Mouse (Mus musculus): Measurements from ENCODE around the gene Lmo2.
"Not testable (repeated sequence)": the region's sequence is repeated elsewhere in the genome, so short reads cannot be mapped to it uniquely, and the experiment has no call there.

Lmo2 gene

GRCm38 (mm10) chr2:103977716-103978115 lies 19.9 kb downstream of the Lmo2 start:
- no peak for DNase-seq (ENCODE audit: low spot score)

DNA sequence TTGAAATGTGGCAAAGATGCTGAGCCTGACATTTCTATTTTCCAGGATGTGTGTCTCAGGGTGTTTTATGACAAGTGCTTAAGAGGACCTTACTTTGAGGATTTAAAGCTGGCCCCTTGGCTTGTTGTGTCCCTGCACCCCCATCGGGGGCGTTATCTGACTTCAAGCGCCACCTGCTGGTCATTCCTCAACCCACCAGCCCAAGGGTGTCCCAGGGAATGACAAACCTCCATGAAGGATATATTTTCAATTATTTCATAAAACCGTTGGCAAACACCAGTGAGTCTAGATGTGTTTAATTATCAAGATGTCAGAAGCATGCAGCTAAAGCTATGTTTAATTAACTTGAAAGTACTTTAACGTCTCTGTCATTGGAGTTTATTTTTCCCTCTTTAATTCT lies 24.5 kb downstream of the Lmo2 start:
- peak; percentile 79 for DNase-seq (ENCODE audit: low spot score)

DNA sequence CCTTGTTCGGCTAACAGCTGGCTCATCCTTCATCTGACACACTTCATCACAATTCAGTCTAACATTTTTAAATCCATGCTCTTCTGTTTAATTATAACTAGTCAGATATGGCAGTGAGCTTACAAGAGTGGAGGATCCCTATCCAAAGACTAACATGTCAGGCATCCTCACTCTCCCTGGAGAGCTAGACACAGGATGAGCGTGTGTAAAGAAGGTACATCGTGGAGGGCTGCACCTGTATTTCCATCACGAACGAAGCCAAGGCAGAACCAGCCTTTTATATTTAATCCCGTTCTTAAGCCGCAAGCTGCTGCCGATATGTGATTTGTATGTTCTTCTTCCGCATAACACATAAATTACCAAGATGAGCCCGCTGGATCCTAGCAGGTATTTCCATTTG lies 25.4 kb downstream of the Lmo2 start:
- no peak for DNase-seq (ENCODE audit: low spot score)

DNA sequence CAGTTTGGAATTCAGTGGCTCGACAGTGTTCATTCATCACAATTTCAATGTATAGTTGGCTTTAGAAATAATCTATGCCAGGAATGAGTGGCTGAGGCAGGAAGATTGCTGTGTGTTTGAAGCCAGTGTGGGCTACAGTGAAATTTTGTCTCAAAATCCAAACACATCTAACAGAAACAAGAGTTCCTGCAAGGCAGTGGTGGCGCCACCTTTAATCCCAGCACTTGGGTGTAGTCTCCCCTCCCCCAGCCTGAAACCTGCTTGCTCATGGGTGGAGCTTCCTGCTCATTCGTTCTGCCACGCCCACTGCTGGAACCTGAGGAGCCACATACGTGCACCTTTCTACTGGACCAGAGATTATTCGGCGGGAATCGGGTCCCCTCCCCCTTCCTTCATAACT lies 29.8 kb downstream of the Lmo2 start:
- not testable (repeated sequence) for DNase-seq (ENCODE audit: low spot score)

DNA sequence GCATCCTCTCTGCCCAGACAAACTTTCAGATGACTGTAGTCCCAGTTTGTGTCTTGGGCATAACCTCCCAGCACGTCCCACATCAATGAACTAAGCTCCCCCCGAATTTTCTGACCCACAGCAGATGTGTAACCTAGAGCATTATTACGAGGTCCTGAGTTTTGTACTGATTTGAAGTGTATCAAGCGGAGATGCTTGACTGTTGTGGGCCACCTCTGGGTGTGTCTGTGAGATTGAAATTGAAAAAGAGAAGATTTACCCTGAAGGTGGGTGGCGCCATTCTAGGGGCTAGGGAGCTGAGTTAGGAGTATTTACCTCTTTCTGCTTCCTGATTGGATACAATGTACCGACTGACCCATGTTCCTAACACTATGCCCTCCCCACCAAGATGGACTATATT lies 31.9 kb downstream of the Lmo2 start:
- DNase-seq (ENCODE audit: low spot score): no peak

DNA sequence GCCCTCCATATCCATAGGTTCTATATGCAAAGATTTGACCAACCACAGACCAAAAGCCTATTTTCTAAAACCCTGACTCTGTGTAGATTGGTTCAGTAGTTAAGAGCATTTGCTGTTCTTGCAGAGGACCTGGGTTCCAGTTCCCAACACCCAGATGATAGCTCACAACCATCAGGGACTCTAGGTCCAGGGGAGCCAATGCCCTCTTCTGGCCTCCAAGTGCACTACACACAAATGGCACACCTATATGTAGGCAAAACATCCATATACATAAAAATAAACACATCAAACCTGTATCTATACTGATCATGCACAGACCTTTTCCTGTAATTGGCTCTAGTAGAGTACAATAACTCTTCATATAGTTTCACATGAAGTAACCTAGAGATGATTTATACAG lies 33.5 kb downstream of the Lmo2 start:
- no peak for DNase-seq (ENCODE audit: low spot score)

DNA sequence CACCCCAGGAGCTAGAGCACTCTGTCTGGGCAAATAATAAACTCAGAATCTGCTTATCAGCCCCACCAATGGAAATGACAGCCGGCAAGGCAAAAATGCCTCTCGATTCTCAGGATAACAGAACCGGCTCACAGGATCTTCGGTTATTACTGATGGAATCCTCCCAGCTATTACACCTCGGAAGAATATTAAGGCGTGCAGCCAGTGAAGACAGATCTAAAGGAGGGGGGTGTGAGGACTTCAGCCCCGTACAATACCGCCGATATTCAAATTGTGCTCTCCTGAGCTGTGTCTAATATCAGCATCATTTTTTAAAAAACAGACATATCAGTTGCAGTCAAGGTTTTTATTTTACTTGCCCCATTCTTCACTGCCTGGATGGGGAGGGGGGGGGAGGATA lies 34.4 kb downstream of the Lmo2 start:
- DNase-seq (ENCODE audit: low spot score): no peak

- DNase-seq (ENCODE audit: low spot score): no peak
Measured at GRCm38 (mm10) chr2:103992618-103993332, 35.0 kb downstream of the Lmo2 start.

DNA sequence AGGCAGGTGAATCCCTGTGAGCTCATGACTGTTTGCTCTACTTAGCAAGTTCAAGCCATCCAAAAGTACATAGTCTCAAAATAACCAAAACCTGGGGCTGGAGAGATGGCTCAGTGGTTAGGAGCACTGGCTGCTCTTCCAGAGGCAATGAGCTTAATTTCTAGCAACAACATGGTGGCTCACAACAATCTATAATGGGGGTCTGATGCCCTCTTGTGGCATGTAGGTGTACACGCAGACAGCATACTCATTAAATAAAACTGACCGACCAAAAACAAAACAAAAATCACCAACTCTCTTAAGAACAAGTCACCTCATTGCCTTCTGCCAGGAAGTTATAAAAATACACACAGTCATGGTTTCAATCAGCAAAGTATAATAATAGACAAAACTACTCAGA lies 43.3 kb downstream of the Lmo2 start:
- no peak for DNase-seq (ENCODE audit: low spot score)

DNA sequence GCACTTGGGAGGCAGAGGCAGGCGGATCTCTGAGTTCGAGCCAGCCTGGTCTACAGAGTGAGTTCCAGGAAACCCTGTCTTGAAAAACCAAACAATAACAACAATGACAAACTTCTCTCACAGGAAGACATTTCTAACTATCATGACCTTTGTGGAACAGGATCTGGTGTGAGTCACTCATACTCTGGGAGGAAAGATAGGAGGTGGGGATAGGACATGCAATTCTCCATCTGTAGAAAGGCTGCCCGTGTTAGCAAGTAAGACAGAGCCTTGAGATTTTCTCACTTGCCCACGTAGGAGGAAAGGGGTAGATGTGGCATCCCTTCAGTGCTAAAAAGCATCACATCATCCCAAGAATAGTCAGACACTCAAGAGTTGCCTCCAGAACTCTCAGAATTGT lies 44.1 kb downstream of the Lmo2 start:
- no peak for DNase-seq (ENCODE audit: low spot score)

DNA sequence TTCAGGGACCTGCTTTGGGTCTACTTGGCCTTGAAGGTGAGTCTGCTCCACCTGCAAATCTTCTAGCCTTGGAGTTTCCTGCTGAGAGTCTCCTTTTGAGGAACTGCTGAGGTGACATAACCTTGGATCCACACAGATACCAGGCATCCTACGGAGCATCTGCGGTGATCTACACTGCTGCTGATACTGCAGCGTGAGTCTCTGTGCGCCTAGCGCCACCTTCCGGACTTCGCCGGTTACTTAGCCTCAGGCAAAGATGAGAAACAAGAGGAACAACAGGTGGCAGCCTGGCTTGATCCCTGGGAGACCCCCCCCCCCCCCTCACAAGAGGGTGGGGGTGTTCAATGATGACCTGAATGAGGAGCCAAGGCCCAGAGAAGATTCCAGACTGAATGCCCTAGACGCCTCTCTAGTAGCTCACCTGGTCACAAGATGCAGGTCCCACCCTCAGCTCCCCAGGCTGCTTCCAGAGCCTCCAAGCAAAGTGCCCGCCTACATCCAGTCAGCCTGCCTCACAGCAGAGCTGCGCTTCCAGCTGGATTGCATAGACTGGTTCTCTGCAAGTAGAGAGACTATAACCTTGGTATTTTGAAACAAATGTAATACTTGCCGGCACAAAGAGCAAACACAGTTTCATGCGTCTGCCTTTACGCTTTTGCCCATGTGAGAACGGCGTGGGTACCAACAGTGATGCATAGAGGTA lies 45.1 kb downstream of the Lmo2 start:
- DNase-seq (ENCODE audit: low spot score): peak; percentile 42

DNA sequence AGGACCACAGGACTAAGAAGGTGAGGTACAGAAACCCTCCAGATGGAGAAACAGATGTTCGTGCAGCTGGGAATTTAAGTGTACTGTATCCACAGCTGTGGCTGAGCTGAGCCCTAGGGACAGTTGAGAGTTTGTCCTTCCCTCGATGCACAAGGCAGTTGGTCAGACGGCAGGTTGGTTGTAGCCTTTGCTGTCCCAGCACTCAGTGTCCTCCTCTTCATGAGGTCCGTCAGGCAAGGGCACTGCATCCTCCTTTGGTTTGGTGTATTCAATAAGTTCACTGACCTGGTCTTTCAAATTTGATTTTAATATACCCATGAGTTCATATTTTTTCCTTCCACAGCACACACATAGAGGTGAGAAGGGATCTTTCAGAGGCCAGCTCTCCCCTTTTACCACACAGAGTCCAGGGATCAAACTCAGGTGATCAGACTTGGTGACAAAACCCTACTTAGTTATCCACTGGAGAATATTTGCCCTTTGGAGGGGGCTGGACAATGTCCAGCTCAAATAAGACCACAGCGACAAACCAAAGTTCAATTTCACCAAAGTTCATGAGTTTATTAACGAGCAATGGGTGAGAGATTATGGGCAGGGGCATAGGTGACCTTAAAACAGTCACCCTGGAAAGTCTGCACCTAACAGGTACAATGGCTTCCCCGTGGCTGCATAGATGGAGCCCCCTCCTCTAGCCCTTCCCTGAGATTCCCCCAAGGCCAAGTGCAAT lies 50.2 kb downstream of the Lmo2 start:
- no peak for DNase-seq (ENCODE audit: low spot score)

- DNase-seq (ENCODE audit: low spot score): not testable (repeated sequence)
Measured at GRCm38 (mm10) chr2:104008853-104009252, 51.1 kb downstream of the Lmo2 start.

DNA sequence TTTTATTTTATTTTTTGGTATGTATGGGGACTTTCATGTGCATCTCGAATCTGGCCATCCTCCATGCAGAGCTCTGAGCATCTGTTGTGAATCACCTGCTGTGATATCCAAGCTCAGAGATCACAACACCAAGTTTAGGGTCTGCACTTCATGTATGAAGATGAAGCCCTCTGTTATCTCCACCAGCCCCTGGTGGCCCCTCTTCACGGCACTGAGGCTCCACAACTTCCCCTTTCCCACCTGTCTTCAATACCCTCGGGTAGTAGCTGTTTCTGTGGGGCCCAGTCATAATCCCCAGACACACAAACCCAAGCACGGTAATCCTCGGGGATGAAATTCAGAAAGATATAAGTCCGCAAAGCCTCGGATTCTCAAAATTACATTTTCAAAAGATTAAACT lies 65.3 kb downstream of the Lmo2 start:
- no peak for DNase-seq (ENCODE audit: low spot score)

- no peak for DNase-seq (ENCODE audit: low spot score)
Measured at GRCm38 (mm10) chr2:104024656-104025055, 66.9 kb downstream of the Lmo2 start.

GRCm38 (mm10) chr2:104027458-104028138 lies 69.8 kb downstream of the Lmo2 start, which contains the start of gene Fbxo3:
Gene Fbxo3, plus strand, starts transcription at chr2:104027721.
- DNase-seq (ENCODE audit: low spot score): peak; percentile 87

- no peak for DNase-seq (ENCODE audit: low spot score)
Measured at GRCm38 (mm10) chr2:104028139-104028723, 70.4 kb downstream of the Lmo2 start, which contains the start of gene 4931422A03Rik. Gene 4931422A03Rik, minus strand, starts transcription at chr2:104028361.

GRCm38 (mm10) chr2:104029074-104029473 lies 71.3 kb downstream of the Lmo2 start:
- no peak for DNase-seq (ENCODE audit: low spot score)

- no peak for DNase-seq (ENCODE audit: low spot score)
Measured at GRCm38 (mm10) chr2:104030381-104030780, 72.6 kb downstream of the Lmo2 start.

All from urinary bladder, postnatal 14 days (tissue).